Mouse (Mus musculus) mouse trophoblast stem cell (cell line): ENCODE measurements around the gene Radil.

Source experiments
- in situ Hi-C, 2 experiments: fragments of 300-500 bp; cut with MseI, MboI; formaldehyde crosslinking; loops; 2 replicates in 1 of 2; 3 replicates in 1 of 2; pipeline ENCODE4 v1.15.1; 2025

Gene Radil

DNA sequence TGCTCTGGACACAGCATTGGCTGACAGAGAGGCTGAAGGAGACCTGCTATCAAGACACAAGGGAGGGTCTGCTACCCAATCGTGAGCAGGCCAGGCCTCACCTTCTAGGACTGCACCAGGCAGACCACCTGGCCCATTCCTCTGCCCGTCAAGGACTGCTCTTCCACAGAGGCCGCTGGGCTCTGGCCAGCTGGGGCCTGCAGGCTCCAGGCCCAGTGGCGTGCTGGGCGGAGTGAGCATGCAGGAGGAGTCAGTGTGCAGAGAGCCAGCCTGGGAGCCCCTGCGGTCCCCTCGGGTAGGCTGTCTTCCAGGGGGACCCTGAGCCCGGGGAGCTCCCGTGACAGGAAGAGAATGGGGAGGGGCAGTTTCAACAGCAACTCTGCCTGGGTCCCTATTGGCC is 64.2 kb downstream of the Radil start:
- in situ Hi-C loops, result no loop called here

DNA sequence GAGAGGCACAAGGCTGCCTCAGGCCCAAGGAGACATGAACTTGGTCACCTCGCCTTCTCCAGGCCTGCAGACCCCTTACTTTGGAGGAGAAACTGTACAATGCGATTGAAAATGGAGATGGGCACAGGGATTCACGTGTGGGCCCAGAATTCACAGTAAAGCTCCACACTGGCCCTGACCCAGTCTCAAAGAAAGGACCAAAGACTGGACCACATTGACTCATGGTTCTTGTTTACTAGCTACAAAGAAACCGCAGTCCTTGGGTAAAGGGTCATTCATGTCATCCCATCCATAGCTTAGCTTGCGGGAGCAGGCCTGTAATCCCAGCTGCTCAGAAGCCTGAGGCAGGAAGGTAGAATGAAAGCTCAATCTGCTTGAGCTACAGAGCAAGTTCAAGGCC is 67.3 kb downstream of the Radil start:
- in situ Hi-C loops, result no loop called here

DNA sequence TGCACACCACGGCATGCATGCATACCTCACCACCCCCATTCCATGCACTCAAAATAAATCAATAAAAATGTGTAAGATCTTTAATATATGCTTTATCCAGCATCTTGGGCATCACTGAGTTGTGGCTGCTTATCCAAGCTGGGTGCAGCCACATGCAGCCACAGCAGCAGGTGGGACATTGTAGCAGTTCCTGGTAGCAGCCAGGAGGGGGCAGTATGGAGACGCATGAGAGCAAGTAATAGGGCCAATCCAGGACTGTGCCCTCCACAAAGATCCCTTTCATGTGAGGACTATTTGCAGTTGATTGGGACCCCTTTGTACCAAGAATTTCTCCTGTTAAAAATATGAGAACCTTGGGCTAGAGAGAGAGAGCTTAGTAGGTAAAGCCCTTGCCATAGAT is 68.4 kb downstream of the Radil start:
- in situ Hi-C loops, result no loop called here

DNA sequence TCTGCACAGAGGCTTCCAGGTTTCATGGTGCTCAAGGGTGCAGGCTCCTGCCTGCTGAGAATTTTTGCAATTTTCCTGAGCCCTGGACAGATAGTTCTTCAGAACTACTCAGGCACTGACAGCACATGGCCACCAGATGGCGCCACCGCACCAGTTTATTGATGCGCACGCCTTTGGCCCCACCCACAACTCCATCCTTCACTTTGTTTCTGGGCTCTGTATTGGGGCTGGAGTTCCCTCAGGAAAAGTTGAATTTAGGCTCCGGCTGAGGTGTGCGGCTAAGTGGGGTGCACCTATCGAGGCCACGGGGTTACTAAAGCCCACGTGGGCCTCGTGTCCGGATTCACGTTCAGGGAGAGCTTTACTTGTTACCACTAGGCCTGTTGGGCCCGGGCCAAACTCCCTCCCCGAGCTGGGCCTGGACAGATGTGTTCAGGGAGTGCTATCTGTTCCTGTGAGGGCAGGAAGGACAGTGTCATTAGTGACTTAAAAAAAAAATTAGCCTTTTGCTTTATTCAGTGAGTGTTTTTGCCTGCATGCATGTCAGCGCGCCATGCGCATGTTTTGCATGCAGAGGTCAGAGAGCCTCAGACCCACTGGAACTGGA is 72.0 kb downstream of the Radil start:
- in situ Hi-C loops, result no loop called here

DNA sequence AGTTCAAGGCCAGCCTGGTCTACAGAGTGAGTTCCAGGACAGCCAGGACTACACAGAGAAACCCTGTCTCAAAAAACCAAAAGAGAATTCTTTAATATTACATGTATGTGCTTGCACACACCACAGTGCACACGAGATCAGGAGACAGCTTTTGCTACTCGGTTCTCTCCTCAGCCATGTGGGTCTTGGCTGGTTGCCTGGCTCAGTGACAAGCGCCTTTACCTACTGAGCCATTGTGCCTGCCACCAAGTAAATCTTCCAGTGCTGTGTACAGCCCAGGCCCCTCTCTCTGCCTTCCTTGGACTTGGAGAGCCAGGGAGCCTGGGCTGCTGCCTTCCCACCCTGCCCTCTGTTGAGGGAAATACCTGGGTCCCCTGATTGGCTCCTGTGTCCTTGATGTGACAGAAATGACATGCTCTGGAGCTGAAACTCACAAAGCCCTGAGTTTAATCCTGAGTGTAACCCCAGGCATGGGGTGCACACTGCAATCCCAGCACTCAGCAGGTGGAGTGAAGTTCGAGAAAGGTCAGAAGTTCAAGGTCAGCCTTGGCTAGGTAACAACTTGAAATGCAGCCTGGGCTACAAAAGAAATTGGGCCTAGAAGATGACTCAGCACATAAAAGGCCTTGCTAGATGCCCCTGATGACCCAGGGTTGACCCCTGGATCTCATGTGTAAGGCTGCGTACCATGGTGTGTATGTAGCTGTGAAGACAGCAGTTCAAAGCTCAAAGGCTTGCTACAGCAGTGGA is 72.9 kb downstream of the Radil start:
- in situ Hi-C loops, result no loop called here

DNA sequence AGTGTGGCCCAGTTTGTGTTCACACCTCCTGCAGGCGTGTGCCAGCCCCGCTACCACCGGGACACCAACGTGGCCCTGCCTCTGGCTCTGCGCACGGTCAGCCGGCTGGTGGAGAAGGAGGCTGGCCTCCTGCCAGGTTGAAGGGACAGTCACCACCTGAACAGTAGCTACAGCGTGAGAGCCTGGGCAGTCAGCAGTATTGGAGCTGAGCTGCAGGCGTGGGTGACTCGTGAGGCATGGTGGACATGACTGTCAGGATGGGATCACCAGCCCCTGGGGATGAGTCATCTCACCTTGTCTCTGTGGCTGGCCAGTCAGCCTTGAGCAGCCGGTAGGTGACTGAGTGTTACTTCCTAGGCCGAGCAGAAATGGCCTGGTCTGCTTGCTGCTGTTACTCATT is 73.6 kb downstream of the Radil start:
- in situ Hi-C loops, result no loop called here

DNA sequence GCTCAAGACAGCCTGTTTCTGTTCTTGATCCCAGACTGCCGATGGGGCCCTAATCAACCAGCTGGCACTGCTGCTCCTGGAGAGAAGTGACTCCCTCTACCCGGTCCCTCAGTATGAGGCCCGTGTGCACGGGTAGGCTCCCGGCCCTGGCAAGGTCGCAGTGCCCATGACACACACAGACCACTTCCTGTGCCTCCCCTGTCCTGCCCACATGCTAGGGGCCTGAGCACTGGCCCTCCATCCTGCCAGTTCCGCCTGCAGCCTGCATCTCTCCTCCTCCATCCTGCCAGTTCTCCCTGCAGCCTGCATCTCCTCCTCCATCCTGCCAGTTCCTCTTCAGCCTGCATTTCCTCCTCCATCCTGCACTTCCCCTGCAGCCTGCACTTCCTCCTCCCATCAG is 75.2 kb downstream of the Radil start:
- in situ Hi-C loops, result no loop called here

DNA sequence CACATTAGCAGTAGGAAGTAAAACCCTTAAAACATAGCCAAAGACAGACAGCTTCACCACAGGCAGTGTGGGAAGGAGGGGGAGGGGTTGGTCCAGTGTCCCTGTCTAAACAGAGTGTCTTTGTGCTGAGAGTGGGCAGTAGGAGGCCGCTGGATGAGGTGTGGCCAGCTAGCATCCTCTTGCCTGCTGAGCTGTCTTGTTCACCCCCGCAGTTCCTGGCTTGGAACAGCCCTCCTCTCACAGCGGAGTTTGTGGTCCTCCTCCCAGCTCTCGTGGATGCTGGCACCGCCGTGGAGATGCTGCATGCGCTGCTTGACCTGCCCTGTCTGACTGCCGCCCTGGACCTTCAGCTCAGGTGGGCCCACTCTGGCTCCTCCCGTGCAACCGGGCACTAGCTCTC is 77.2 kb downstream of the Radil start:
- in situ Hi-C loops, result no loop called here

DNA sequence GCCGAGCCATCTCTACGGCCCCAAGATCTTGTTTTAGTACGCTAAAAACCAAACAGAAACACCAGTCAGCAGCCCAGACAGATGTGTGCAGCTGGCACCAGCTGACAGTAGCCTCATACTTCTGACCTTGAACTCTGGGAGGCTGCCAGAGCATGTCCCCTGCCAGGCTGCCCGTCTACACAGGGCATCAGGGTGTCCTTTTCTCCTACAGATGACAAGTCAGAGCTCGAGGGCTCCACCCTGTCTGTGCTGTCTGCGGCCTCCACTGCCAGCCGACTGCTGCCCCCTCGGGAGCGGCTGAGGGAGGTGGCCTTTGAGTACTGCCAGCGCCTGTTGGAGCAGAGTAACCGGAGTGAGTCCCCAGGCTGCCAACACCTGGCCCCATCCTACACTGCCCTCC is 81.1 kb downstream of the Radil start:
- in situ Hi-C loops, result no loop called here

DNA sequence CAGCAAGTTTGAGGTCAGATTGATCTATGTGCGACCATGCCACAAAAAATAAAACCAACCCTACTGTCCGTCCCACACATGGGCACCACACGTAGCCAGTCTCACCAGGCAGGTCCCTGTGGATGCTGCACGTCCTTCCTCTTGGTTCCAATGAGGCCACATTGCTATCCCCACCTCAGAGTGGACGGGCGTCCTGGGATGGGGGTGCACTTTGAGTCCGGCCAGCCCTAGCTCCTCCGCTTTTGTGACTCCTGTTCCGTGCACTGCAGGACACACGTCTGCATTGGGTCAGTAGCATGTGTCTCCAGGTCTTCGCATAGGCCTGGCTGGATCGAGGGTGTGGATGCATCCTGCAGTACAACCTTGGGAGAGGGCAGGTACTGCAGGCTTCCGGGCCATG is 82.5 kb downstream of the Radil start:
- in situ Hi-C loops, result no loop called here

DNA sequence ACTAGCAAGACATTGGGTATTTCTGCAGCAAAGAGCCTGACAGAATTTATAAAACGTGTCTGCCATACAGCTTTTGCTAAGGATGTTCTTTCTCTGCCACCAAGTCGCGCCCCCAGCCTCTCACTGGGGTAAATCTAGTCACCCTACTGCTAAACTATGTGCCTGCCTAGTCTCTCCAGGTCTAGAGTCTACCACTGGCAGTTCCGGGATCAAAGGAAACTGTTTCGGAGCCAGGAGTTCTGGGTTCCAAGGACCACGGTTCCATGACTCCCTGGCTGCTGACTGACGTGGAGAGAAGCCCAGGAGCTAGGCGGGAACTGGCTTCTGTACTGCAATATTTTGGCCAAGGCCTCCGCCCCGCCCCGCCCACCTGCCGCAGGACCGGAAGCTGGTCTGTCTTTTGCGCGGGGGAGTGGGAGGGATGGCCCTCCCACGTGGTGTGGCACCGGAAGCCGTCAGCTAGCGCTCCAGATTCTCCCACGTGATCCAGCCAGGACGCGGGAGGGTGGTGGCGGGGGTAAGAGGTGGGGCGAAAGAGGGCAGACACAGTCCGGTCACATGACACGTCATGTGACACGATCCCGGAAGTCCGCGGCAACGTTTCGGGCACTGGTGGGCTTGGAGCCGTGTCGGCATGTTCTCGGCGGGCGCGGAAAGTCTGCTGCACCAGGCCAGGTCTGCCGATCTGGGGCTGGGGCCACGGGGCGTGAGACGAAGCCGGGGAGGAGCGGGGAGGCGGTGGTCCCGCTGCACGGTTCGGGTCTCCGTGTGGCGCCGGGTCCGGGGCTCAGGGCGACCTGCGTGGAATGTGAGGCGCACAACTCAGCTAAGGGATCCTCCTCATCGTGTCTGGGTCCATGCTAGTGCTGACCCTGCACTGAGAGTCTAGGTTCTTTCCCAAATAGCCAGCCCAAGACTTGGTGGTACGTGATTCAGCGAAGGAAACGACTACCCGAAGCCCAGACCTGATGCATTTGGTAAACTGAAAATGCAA is 87.1 kb downstream of the Radil start, which contains the start of gene Ap5z1:
Ap5z1 (plus strand) TSS at position 484 of the 994 bp plus-strand sequence.
- in situ Hi-C loops, result no loop called here

DNA sequence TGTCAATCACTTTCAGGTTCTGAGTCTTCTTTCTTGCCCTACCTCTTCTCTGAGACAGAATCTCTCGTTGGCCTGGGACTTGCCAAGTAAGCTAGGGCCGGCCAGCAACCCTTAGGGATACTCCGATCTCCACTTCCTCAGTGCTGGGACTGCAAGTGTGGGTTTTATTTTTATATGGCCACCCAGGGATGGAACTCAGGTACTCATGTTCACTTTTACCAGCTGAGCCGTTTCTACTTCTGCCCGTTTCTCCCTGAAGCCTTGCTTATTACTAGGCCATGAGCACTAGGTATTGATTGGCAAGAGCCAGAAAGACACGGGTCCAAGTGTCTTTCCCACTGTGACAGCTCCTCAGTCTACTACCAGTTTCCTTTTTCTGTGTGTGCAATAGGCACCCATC is 87.9 kb downstream of the Radil start:
- in situ Hi-C loops, result no loop called here

DNA sequence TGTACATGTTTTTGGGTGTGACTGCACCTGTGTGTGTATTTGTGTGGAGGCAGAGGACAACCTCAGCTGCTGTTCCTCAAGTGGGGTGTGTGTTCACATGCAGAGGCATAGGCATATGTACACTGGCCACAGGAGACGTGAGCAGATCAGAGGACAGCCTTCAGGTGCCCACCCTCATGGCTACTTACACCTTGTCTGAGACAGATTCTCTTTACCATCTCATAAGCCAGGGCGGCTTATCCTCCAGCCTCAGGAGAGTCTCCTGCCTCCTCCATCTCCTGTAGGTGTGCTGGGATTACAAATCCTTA is 88.3 kb downstream of the Radil start:
- in situ Hi-C loops, result no loop called here

DNA sequence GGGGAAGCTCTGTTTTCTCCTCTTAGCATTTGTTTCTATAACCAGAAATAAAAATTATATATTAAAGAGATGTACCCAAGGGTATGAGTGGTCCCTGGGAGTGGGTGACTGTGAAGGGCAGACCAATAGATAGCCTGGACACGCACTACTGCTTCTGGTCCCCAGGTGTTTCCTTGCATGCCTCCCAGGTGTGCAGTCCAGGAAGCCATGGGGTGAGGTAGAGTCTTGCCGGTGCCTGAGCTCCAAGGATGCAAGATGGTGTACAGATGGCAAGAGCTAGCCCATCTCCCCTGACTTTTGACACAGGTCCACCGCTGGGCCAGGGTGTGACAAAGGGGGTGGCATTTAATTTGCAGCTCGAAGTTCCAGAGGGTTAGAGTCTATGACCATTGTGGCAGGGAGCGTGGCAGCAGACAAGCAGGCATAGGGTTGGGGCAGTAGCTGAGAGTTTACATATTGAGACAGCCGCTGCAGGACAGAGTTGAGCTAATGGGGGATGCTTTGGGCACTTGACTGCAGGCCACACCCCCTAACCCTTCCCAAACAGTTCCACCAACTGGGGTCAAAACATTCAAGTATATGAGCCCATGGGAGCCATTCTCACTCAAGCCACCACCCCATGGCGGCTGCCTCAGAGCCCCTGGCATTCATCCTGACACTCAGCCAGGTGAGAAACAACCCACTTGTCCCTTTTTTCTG is 88.8 kb downstream of the Radil start:
- in situ Hi-C loops, result no loop called here

DNA sequence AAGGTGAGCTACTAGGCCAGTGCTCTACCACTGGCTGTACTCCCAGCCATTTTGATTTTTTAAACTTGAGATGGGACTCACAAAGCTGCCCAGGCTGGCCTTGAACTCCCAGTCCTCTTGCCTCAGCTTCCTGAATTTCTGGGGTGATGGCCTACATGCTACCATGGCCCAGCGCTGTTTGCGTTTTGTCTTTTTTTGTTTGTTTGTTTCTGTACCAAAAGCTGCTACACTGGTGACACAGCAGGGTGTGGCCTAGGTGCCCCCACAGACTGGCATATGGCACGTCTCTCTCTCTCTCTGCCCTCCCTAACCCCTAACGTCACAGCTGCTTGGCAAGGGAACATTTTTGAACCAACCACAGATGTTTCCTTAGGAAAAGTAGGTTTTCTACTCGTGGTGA is 91.1 kb downstream of the Radil start:
- in situ Hi-C loops, result no loop called here

DNA sequence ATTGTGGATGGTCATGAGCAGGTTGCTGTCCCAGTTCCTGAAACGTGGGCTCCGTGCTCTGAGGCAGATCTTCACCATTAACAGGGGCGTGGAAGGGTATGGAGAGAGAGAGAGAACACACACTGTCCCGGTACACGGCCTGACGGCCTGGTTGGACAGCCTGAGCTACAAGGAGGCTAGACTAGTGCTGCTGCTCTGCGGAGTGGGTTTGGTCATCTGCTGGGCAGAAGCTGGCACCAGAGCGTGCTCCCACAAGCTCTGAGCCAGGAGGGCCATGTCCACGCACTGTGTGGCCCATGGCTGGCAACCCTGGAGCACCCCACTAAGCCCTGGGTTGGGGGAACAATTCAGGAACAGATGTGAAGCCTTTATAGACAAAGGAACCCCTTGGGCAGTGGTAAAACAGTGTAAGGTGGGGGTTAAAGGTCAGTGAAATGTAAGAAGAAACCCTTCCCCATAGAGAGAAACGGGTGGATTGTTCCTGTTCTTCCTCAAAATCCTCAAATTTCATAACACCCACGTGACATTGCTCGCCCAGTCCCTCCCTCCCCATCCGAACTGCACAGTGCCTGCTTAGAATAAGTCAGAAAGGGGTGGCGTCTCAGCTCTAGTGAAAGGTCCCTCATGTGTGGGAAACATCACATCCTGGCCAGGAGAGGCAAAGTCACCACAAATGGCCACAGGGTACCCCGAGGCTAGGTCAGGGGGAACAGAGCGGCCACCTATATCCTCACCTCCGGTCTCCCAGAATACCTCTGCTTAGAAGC is 91.9 kb downstream of the Radil start:
- in situ Hi-C loops, result no loop called here

DNA sequence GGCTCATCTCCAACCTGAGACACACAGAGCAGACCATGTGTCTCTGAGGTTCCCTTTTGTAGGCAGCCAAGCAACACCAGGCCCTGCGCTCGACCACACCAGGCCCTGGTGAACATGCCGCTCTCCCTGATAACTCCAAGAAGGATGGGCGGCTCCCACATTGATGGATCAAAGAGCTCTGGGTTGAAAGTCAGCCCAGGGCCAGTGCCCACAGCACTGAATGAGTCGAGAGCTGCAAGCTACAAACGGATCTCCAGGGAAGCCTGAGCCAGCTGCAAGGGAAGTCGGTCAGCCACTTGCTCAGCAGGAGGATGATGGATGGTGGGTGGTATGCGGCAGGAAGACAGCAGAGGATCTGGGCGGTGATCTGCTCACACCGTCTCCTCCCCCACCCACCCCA is 93.6 kb downstream of the Radil start:
- in situ Hi-C loops, result no loop called here

DNA sequence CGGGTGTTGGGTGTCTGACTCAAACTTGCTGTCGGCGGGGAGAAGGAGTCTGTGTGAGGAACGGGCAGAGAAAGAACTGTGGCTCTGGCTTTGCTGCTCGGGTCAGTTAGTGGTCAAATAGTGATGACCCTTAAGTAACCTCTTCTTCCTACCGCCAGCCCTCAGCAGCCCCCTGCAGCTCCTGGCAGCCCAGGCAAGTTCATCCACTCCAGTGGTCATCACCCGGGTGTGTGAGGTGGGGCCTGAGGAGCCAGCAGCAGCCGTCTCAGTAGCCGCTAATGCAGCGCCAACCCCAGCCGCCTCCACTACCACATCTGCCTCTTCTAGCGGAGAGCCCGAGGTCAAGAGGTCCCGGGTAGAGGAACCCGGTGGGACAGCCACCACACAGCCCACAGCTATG is 94.6 kb downstream of the Radil start:
- in situ Hi-C loops, result no loop called here

DNA sequence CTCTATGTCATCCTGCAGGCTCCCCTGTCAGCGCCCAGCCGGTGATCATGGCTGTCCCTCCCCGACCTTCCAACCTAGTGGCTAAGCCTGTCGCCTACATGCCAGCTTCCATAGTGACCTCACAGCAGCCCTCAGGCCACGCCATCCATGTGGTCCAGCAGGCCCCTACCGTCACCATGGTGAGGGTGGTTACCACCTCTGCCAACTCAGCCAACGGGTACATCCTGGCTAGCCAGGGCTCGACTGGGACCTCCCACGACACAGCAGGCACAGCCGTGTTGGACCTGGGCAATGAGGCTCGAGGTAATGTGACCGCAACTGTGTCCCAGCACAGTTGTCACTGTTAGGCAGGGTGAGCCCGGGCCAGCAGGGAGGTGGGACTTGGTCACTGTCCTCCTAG is 97.2 kb downstream of the Radil start:
- in situ Hi-C loops, result no loop called here

DNA sequence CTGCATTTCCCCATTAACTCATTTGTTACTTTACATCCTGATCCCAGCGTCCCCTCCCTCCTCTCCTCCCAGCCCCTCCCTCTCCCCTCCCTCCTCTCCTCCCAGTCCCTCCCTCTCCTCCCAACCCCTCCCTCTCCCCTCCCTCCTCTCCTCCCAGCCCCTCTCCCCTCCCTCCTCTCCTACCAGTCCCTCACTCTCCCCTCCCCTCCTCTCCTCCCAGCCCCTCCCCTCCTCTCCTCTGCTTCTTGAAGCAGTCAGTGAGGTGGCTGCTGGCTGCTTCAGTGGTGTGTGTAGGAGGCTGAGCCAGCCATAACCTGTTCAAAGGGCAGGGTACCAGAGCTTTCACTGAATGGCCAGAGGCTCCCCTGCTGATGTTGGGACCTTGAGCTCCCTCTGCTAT is 99.1 kb downstream of the Radil start:
- in situ Hi-C loops, result no loop called here

DNA sequence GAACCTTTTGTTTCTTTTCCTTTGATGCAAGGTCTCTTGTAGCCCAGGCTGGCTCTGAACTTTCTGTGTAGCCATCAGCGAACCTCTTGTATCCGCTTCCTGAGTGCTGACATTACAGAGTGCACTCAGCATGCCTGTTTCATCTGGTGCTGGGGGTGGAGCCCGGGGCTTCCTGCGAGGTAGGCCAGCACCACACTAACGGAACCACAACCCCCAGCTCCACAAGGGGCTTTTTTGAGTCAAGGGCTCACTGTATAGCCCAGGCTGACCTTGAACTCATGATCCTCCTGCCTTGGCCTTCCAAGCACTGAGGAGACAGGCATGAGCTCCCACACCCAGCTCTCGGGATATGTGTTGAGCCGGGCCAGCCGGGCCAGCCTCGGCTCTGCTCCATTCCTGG is 100.1 kb downstream of the Radil start:
- in situ Hi-C loops, result no loop called here
